Mouse (Mus musculus) testis, adult 2 months (tissue): ENCODE measurements around the gene Zbtb34.

Experiments
- CTCF ChIP-seq: fragments of 200-500 bp; IDR thresholded peaks from 2 replicates; pipeline ENCODE4 v1.5.1; 2012; ENCODE audit warnings: low read depth, mild to moderate bottlenecking, inconsistent platforms, low read length, moderate library complexity; ENCODE audit not compliant: control insufficient read depth, insufficient read depth, insufficient replicate concordance
- POLR2A ChIP-seq: fragments of 200-500 bp; IDR thresholded peaks from 2 replicates; pipeline ENCODE4 v1.6.1; 2012; ENCODE audit warnings: low read depth, mild to moderate bottlenecking, inconsistent platforms, low read length, moderate library complexity; ENCODE audit not compliant: control insufficient read depth

- TF ChIP-seq CTCF (no peak), POLR2A (no peak)
Observed at GRCm38 (mm10) chr2:33435036-33435650, 4.0 kb upstream of the Zbtb34 start.
